In genomic region chr19:42639544-42639943, GRCm38 (mm10) we compare ENCODE assay signal across 15 mouse cellular contexts. TPM values are rescaled to one million over a fixed set of nuclear protein-coding genes. Genes with fewer than 3 reads are reported as not detected.
DNase-seq lines count a peak whose midpoint lies in the region; ATAC-seq and TF ChIP-seq lines count a peak whose summit lies in the region.
"Had no signal": no experiment of that assay in that cellular context is flagged by ENCODE, and none has a peak within 500 bp of the region (broad histone marks: within the 10 kb centered on the region; RNA-seq: fewer than 3 reads in every experiment).

No protein-coding gene starts in this region.

- in situ Hi-C loops in CH12.LX (cut with MboI; ENCODE audit: low pct_ligation_motif_present, low pct_unique_long_range_greater_than_20kb, low sequenced_read_pairs): no loop called here

- no peaks in the 10 kb centered on the region for H3K36me3 ChIP-seq in limb, embryonic 11.5 days (ENCODE audit: control insufficient read depth, insufficient read depth, low read length)
- no peaks in the 10 kb centered on the region for H3K36me3 ChIP-seq in limb, embryonic 10.5 days
- H3K36me3 ChIP-seq in CH12.LX (replicated peaks in 1 of 2; ENCODE audit: control insufficient read depth in 1 of 2, insufficient read depth in 1 of 2, low read length in 1 of 2): no peaks in the 10 kb centered on the region
- no peaks in the 10 kb centered on the region for H3K36me3 ChIP-seq in stomach, embryonic 14.5 days (ENCODE audit: control insufficient read depth, insufficient read depth, low read length)
- H3K36me3 ChIP-seq: embryonic facial prominence, embryonic 13.5 days; forebrain, embryonic 10.5 days; hindbrain, embryonic 13.5 days had no signal

- dilution Hi-C loops in CH12.LX (cut with MboI; ENCODE audit: extremely low pct_ligation_motif_present, extremely low pct_unique_long_range_greater_than_20kb, low sequenced_read_pairs): no loop called here

- no peak for TF ChIP-seq POLR2A in CH12.LX (IDR thresholded peaks at IDR 0.05; ENCODE audit: low read depth, low read length)

- TF ChIP-seq CTCF in CH12.LX (conservative IDR thresholded peaks at IDR 0.05 in 1 of 2, IDR thresholded peaks at IDR 0.05 in 1 of 2; ENCODE audit: low read depth in 2 of 2, low read length in 2 of 2): no peak

- peaks cover 9% of the 10 kb centered on the region; the same call in 1 of the 2 replicates for H3K4me1 ChIP-seq in limb, embryonic 11.5 days (ENCODE audit: control insufficient read depth, insufficient read depth, low read length)
- peaks cover 18% of the 10 kb centered on the region for H3K4me1 ChIP-seq in limb, embryonic 10.5 days
- H3K4me1 ChIP-seq in CH12.LX (ENCODE audit: control insufficient read depth in 1 of 2, insufficient read depth in 2 of 2): peaks cover 12 to 23% of the 10 kb centered on the region in 2 experiments; a peak in 3 of 4 replicates
- H3K4me1 ChIP-seq in stomach, embryonic 14.5 days (ENCODE audit: control insufficient read depth, insufficient read depth, low read length): peaks cover 16% of the 10 kb centered on the region; the same call in 1 of the 2 replicates

- H3K27me3 ChIP-seq in limb, embryonic 11.5 days (ENCODE audit: control insufficient read depth, insufficient read depth, low read length): no peaks in the 10 kb centered on the region
- no peaks in the 10 kb centered on the region for H3K27me3 ChIP-seq in limb, embryonic 10.5 days (ENCODE audit: low read depth, poor library complexity, severe bottlenecking)
- peaks cover 28% of the 10 kb centered on the region for H3K27me3 ChIP-seq in CH12.LX (replicated peaks)
- H3K27me3 ChIP-seq in stomach, embryonic 14.5 days (ENCODE audit: control insufficient read depth, insufficient read depth, low read length): no peaks in the 10 kb centered on the region
- H3K27me3 ChIP-seq: embryonic facial prominence, embryonic 13.5 days; hindbrain, embryonic 13.5 days had no signal

- no peak for TF ChIP-seq RAD21 in CH12.LX (IDR thresholded peaks at IDR 0.05; ENCODE audit: low read depth, low read length)

- no peak overlapping the region for H3K9ac ChIP-seq in limb, embryonic 11.5 days (ENCODE audit: low read length)
- no peak overlapping the region for H3K9ac ChIP-seq in CH12.LX (ENCODE audit: insufficient read depth, low read depth)
- H3K9ac ChIP-seq in stomach, embryonic 14.5 days (replicated peaks; ENCODE audit: low read depth, low read length): no peak overlapping the region
- H3K9ac ChIP-seq: embryonic facial prominence, embryonic 13.5 days; hindbrain, embryonic 13.5 days; lung, embryonic 14.5 days had no signal

- no peaks in the 10 kb centered on the region for H3K9me3 ChIP-seq in limb, embryonic 11.5 days (ENCODE audit: control insufficient read depth, low read length)
- H3K9me3 ChIP-seq in limb, embryonic 10.5 days (replicated peaks): no peaks in the 10 kb centered on the region
- no peaks in the 10 kb centered on the region for H3K9me3 ChIP-seq in CH12.LX (replicated peaks; ENCODE audit: low read length)
- no peaks in the 10 kb centered on the region for H3K9me3 ChIP-seq in stomach, embryonic 14.5 days (ENCODE audit: control insufficient read depth, low read depth, low read length)
- H3K9me3 ChIP-seq: embryonic facial prominence, embryonic 13.5 days; forebrain, embryonic 10.5 days; hindbrain, embryonic 13.5 days had no signal

- no peak overlapping the region for H3K4me3 ChIP-seq in limb, embryonic 11.5 days (ENCODE audit: low read depth, low read length)
- H3K4me3 ChIP-seq in limb, embryonic 10.5 days: no peak overlapping the region
- peak overlapping the region in 1 of 3 experiments; percentile 18 for H3K4me3 ChIP-seq in CH12.LX (replicated peaks in 1 of 3; ENCODE audit: low read depth in 2 of 3, low read length in 2 of 3, poor library complexity in 1 of 3)
- H3K4me3 ChIP-seq in stomach, embryonic 14.5 days (ENCODE audit: low read depth, low read length): no peak overlapping the region
- H3K4me3 ChIP-seq: embryonic facial prominence, embryonic 13.5 days; forebrain, embryonic 10.5 days; hindbrain, embryonic 13.5 days; megakaryocyte, embryonic 14.5 days had no signal

- DNase-seq in limb, embryonic 11.5 days (ENCODE audit: low spot score): no peak
- no peak for DNase-seq in limb, embryonic 10.5 days (ENCODE audit: low spot score)
- peak; percentile 25 for DNase-seq in CH12.LX (ENCODE audit: extremely low read depth)
- no peak for DNase-seq in right cerebral cortex, adult 18-20 months
- DNase-seq in cerebellum, adult 8-10 months: no peak
- DNase-seq: cerebellum, postnatal 36 days; kidney, adult 8-10 months had no signal

- ATAC-seq in limb, embryonic 11.5 days (ENCODE audit: insufficient number of reproducible peaks, low FRiP score, low TSS enrichment, low read depth): no peak
- peak; percentile 66 for ATAC-seq in granulocyte monocyte progenitor cell, adult 5-6 weeks (replicated peaks; ENCODE audit: poor library complexity, severe bottlenecking)
- ATAC-seq in stomach, embryonic 14.5 days (ENCODE audit: insufficient number of reproducible peaks, insufficient read depth, low FRiP score, low read depth): no peak; the same call in 1 of the 2 replicates
- ATAC-seq: activated CD4-positive, CD25-positive, alpha-beta regulatory T cell, adult 4 months had no signal

- no peak overlapping the region for H3K4me2 ChIP-seq in limb, embryonic 11.5 days (ENCODE audit: low read depth, severe bottlenecking)
- peak overlapping the region; percentile 60; the same call in 1 of the 2 replicates for H3K4me2 ChIP-seq in CH12.LX (ENCODE audit: insufficient read depth, low read depth, poor library complexity, severe bottlenecking)
- 0 out of 2 replicates have a peak overlapping the region, but pooled peaks have one; percentile 7 for H3K4me2 ChIP-seq in stomach, embryonic 14.5 days (replicated peaks; ENCODE audit: low read depth, low read length)
- H3K4me2 ChIP-seq: embryonic facial prominence, embryonic 13.5 days; hindbrain, embryonic 13.5 days; lung, embryonic 14.5 days had no signal

- H3K79me2 ChIP-seq in CH12.LX (replicated peaks; ENCODE audit: control insufficient read depth, extremely low read depth, insufficient read depth, poor library complexity, severe bottlenecking): no peaks in the 10 kb centered on the region

- H3K27ac ChIP-seq in limb, embryonic 11.5 days (replicated peaks; ENCODE audit: low read depth, low read length): peak overlapping the region; percentile 39; the same call in 1 of the 2 replicates
- no peak overlapping the region for H3K27ac ChIP-seq in limb, embryonic 10.5 days
- no peak overlapping the region for H3K27ac ChIP-seq in CH12.LX (ENCODE audit: insufficient read depth, low read depth)
- H3K27ac ChIP-seq in stomach, embryonic 14.5 days (ENCODE audit: low read length): peak overlapping the region; percentile 91
- H3K27ac ChIP-seq: embryonic facial prominence, embryonic 13.5 days; hindbrain, embryonic 13.5 days had no signal

- TF ChIP-seq EP300 in CH12.LX (IDR thresholded peaks at IDR 0.05; ENCODE audit: low read length): no peak

- WGBS in limb, embryonic 11.5 days: 72% methylated on average over 8 of the region's 8 CpGs
- WGBS in limb, embryonic 10.5 days: 80% methylated on average over 8 of the region's 8 CpGs
- 41% methylated on average over 8 of the region's 8 CpGs for WGBS in stomach, embryonic 14.5 days

TF ChIP-seq in CH12.LX, 34 proteins besides CTCF, POLR2A, EP300 and RAD21:
- TF ChIP-seq USF1 (IDR thresholded peaks at IDR 0.05; ENCODE audit: low read depth, low read length) (peak; percentile 44; the same call in 1 of the 2 replicates), TCF12 (IDR thresholded peaks at IDR 0.05; ENCODE audit: low read depth, low read length) (no peak), USF2 (conservative IDR thresholded peaks at IDR 0.05; ENCODE audit: low read depth, low read length) (peak; percentile 42), GABPA (IDR thresholded peaks at IDR 0.05; ENCODE audit: insufficient replicate concordance, low read depth, low read length) (no peak), MAX (IDR thresholded peaks at IDR 0.05; ENCODE audit: low read length) (0 out of 2 replicates have a peak, but pooled peaks have one; percentile 33)

RNA-seq across cellular contexts. Expression of gene Loxl4, which starts 26.9 kb away (rescaled TPM):
- polyA plus RNA-seq in limb, embryonic 11.5 days (2014; fragmentation: Nextera tagmentation; extraction: Ambion mirVana): 0.41 TPM in 1 of 2 replicates, not detected in the other
- 0.11 and 0.19 TPM in 2 replicates for polyA plus RNA-seq in limb, embryonic 10.5 days (2016; fragmentation: Nextera tagmentation; extraction: Ambion mirVana)
- total RNA-seq in CH12.LX (2012; rRNA removed): 0.04 TPM in 1 of 2 replicates, not detected in the other
- total RNA-seq in CH12.LX (2014; rRNA removed): not detected in 2 replicates
- 0.10 and 0.19 TPM in 2 replicates for polyA plus RNA-seq in CH12.LX (2012; ENCODE audit: insufficient read length, low read depth)
- not detected in 2 replicates for total RNA-seq in granulocyte monocyte progenitor cell, adult 5-6 weeks (2014; fragmentation: Nextera tagmentation)
- total RNA-seq in granulocyte monocyte progenitor cell, adult 5-6 weeks (2017): not detected in 2 replicates
- 3.0 TPM in 2 replicates for polyA plus RNA-seq in stomach, embryonic 14.5 days (2014; fragmentation: Nextera tagmentation; extraction: Ambion mirVana)

Comparison
In these comparisons a context has a peak if more than half of its experiments do, and no peak if none do; other contexts are left out.
1. H3K27ac ChIP-seq: peak in limb, embryonic 11.5 days (single experiment) and stomach, embryonic 14.5 days (single experiment); none in limb, embryonic 10.5 days (single experiment) and CH12.LX (single experiment).